Mouse (Mus musculus): ENCODE measurements at regions not wholly inside any gene's neighbourhood (a gene's known extent, or its start where the extent isn't known, plus 50 kb on each side); places are given as distances from the start of the nearest gene placed in this dataset.

GRCm38 (mm10) chr9:18210721-18211120 is 81.2 kb upstream of the Chordc1 start:
- no peak for DNase-seq (ENCODE audit: low spot score in 2 of 2)
- intact Hi-C loops (cut with DNase I), result no loop called here

- intact Hi-C loops (cut with DNase I), result no loop called here
- no peak for DNase-seq (ENCODE audit: low spot score in 2 of 2)
Observed at GRCm38 (mm10) chr9:18226644-18227043, 65.3 kb upstream of the Chordc1 start.

- DNase-seq (ENCODE audit: low spot score in 2 of 2), result peak in 1 of 2 experiments; percentile 40
- intact Hi-C loops (cut with DNase I), result no loop called here
Observed at GRCm38 (mm10) chr9:18229933-18230332, 62.0 kb upstream of the Chordc1 start.
